Mouse (Mus musculus): ENCODE results near the gene Olfr1221. TPM values are rescaled to one million over a fixed set of nuclear protein-coding genes. Genes with fewer than 3 reads are reported as not detected.
"Not testable (repeated sequence)": the region's sequence is repeated elsewhere in the genome, so short reads cannot be mapped to it uniquely, and the experiment has no call there.

Gene Olfr1221
- not detected in 2 replicates for polyA plus RNA-seq (2011; ENCODE audit: insufficient read length, low read depth, missing spikeins)

- no peak within 1 kb of the TSS for H3K4me3 ChIP-seq (ENCODE audit: insufficient read depth, low read length)
- no peak within 1 kb of the TSS for H3K27ac ChIP-seq (ENCODE audit: insufficient read depth, low read length)
- no peak for TF ChIP-seq POLR2A (IDR thresholded peaks at IDR 0.05; ENCODE audit: low read depth, low read length)
- no peak for TF ChIP-seq CTCF (IDR thresholded peaks at IDR 0.05; ENCODE audit: borderline replicate concordance, insufficient read depth, low read length)
- no peaks in the 10 kb centered on the region for H3K4me1 ChIP-seq (ENCODE audit: control insufficient read depth, insufficient read depth, low read length)
These were observed at the start of gene Olfr1221 for GRCm38 (mm10) chr2:89117183-89117582. Gene Olfr1221, minus strand, starts transcription at chr2:89117283.

GRCm38 (mm10) chr2:89164711-89165110 lies 47.6 kb upstream of the Olfr1221 start:
- H3K4me3 ChIP-seq (ENCODE audit: insufficient read depth, low read length); H3K27ac ChIP-seq (ENCODE audit: insufficient read depth, low read length); H3K4me1 ChIP-seq (ENCODE audit: control insufficient read depth, insufficient read depth, low read length): not testable (repeated sequence)

DNA sequence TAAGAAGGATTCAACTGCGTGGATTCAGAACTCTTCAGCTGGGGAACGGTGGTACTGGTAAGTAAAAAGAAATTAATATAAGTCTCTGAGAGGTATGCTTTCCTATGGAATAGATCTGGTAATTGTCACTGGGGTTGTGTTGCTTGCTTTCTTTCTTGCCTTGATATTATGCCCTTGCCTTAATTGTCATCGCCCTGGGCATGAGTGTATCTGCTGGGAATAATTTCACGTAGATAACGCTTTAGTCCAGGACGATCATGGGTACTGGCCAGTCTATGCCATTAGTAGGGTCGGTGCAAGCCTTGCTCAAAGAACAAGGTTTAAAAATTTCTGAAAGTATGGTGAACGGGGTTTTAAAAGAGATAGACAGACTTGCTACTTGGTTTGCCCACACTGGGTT lies 46.9 kb upstream of the Olfr1221 start, which contains the start of gene Olfr1224-ps1:
Gene Olfr1224-ps1, minus strand, starts transcription at position 101 of the 400 bp plus-strand sequence.
- not testable (repeated sequence) for H3K4me3 ChIP-seq (ENCODE audit: insufficient read depth, low read length); H3K4me1 ChIP-seq (ENCODE audit: control insufficient read depth, insufficient read depth, low read length); H3K27ac ChIP-seq (ENCODE audit: insufficient read depth, low read length)

GRCm38 (mm10) chr2:89151460-89151859 lies 34.4 kb upstream of the Olfr1221 start, which contains the start of gene Olfr1223:
Gene Olfr1223, minus strand, starts transcription at chr2:89151560.
- TF ChIP-seq POLR2A (IDR thresholded peaks at IDR 0.05; ENCODE audit: low read depth, low read length) (no peak), CTCF (IDR thresholded peaks at IDR 0.05; ENCODE audit: borderline replicate concordance, insufficient read depth, low read length) (no peak)

DNA sequence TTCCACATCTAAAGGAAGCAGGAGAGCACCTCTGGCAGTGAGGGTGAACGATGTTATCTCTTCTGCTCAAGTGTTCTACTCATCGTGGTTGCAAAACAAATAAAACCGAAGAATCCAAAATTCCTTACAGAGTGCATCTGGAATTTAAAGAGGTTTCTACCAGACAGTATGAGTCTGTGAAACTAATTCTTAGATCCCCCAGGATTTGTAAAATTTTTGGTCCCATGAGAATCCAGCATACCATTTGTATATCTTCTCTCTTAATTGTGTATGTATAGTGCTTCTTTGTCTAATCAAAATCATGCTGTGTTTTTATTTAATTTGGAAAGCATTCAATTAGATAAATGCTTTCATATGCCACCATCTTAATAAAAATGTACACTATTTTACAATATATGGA lies 15.9 kb upstream of the Olfr1221 start, which contains the start of gene Olfr1222:
Gene Olfr1222, minus strand, starts transcription at position 101 of the 400 bp plus-strand sequence.
- no peaks in the 10 kb centered on the region for H3K4me1 ChIP-seq (ENCODE audit: control insufficient read depth, insufficient read depth, low read length)
- H3K27ac ChIP-seq (ENCODE audit: insufficient read depth, low read length): no peak within 1 kb of the TSS
- no peak for TF ChIP-seq CTCF (IDR thresholded peaks at IDR 0.05; ENCODE audit: borderline replicate concordance, insufficient read depth, low read length)
- TF ChIP-seq POLR2A (IDR thresholded peaks at IDR 0.05; ENCODE audit: low read depth, low read length): no peak
- H3K4me3 ChIP-seq (ENCODE audit: insufficient read depth, low read length): no peak within 1 kb of the TSS

More at GRCm38 (mm10) chr2:89151460-89151859, 34.4 kb upstream of the Olfr1221 start, which contains the start of gene Olfr1223:
- no peak within 1 kb of the TSS for H3K4me3 ChIP-seq (ENCODE audit: insufficient read depth, low read length)
- H3K4me1 ChIP-seq (ENCODE audit: control insufficient read depth, insufficient read depth, low read length): no peaks in the 10 kb centered on the region
- H3K27ac ChIP-seq (ENCODE audit: insufficient read depth, low read length): no peak within 1 kb of the TSS

DNA sequence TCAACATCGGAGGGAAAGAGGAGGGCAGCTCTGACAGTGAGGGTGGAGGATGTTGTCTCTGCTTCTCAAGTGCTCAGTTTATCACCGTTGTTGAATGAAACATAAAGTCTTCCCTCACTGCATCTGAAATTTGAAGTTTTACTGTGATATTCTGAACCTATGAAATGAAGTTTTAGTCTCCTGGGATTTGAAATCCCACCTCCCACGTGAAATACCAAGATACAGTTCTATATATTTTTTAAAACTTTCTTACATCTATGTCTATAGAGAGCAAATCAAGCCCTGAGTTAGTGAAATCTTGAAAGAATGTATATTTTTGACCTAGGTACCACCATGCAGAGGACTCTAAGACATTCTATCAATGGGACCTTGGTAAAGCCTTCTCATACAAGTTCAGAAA lies 10.3 kb downstream of the Olfr1221 start, which contains the start of gene Olfr1220:
Gene Olfr1220, minus strand, starts transcription at position 101 of the 400 bp plus-strand sequence.
- TF ChIP-seq CTCF (IDR thresholded peaks at IDR 0.05; ENCODE audit: borderline replicate concordance, insufficient read depth, low read length): no peak
- TF ChIP-seq POLR2A (IDR thresholded peaks at IDR 0.05; ENCODE audit: low read depth, low read length): no peak
- no peak within 1 kb of the TSS for H3K27ac ChIP-seq (ENCODE audit: insufficient read depth, low read length)

GRCm38 (mm10) chr2:89105651-89106050 lies 11.4 kb downstream of the Olfr1221 start:
- Histone ChIP-seq H3K27ac (ENCODE audit: insufficient read depth, low read length) (no peak overlapping the region), H3K4me1 (ENCODE audit: control insufficient read depth, insufficient read depth, low read length) (no peaks in the 10 kb centered on the region), H3K4me3 (ENCODE audit: insufficient read depth, low read length) (no peak overlapping the region)
- TF ChIP-seq CTCF (IDR thresholded peaks at IDR 0.05; ENCODE audit: borderline replicate concordance, insufficient read depth, low read length) (no peak), POLR2A (IDR thresholded peaks at IDR 0.05; ENCODE audit: low read depth, low read length) (no peak)

More for the DNA sequence above, 10.3 kb downstream of the Olfr1221 start, which contains the start of gene Olfr1220:
- no peaks in the 10 kb centered on the region for H3K4me1 ChIP-seq (ENCODE audit: control insufficient read depth, insufficient read depth, low read length)
- H3K4me3 ChIP-seq (ENCODE audit: insufficient read depth, low read length): no peak within 1 kb of the TSS

DNA sequence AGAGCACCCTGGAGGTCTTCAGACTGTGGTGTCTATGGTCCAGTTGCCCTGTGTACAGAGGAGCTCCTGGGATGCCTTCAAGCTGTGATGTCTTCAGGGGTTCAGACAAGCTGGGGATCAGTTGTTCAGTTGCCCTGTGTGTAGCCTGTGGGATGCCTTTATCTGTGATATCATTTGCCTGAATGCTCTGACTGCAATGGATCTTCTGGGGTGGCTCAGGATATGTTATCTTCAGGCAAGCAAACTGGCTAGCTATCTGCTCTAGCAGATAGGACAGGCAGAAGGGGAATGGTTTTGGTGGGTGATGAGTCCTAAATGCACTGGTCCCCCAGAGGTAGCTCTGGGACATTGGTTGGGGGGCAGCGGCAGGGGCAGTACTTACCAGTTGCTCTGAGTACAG lies 23.2 kb downstream of the Olfr1221 start:
- Histone ChIP-seq H3K27ac (ENCODE audit: insufficient read depth, low read length) (no peak overlapping the region), H3K4me3 (ENCODE audit: insufficient read depth, low read length) (no peak overlapping the region), H3K4me1 (ENCODE audit: control insufficient read depth, insufficient read depth, low read length) (no peaks in the 10 kb centered on the region)
- TF ChIP-seq CTCF (IDR thresholded peaks at IDR 0.05; ENCODE audit: borderline replicate concordance, insufficient read depth, low read length) (no peak), POLR2A (IDR thresholded peaks at IDR 0.05; ENCODE audit: low read depth, low read length) (no peak)

- H3K4me1 ChIP-seq (ENCODE audit: control insufficient read depth, insufficient read depth, low read length): no peaks in the 10 kb centered on the region
- H3K4me3 ChIP-seq (ENCODE audit: insufficient read depth, low read length): no peak within 1 kb of the TSS
- H3K27ac ChIP-seq (ENCODE audit: insufficient read depth, low read length): no peak within 1 kb of the TSS
- no peak for TF ChIP-seq POLR2A (IDR thresholded peaks at IDR 0.05; ENCODE audit: low read depth, low read length)
- TF ChIP-seq CTCF (IDR thresholded peaks at IDR 0.05; ENCODE audit: borderline replicate concordance, insufficient read depth, low read length): no peak
These were observed 33.7 kb downstream of the Olfr1221 start, which contains the start of gene Olfr1219 for GRCm38 (mm10) chr2:89083413-89083812. Gene Olfr1219, minus strand, starts transcription at chr2:89083513.

GRCm38 (mm10) chr2:89081487-89081886 lies 35.6 kb downstream of the Olfr1221 start:
- no peak overlapping the region for H3K27ac ChIP-seq (ENCODE audit: insufficient read depth, low read length)
- TF ChIP-seq CTCF (IDR thresholded peaks at IDR 0.05; ENCODE audit: borderline replicate concordance, insufficient read depth, low read length) (no peak), POLR2A (IDR thresholded peaks at IDR 0.05; ENCODE audit: low read depth, low read length) (no peak)
- no peak overlapping the region for H3K4me3 ChIP-seq (ENCODE audit: insufficient read depth, low read length)
- no peaks in the 10 kb centered on the region for H3K4me1 ChIP-seq (ENCODE audit: control insufficient read depth, insufficient read depth, low read length)
